Mouse (Mus musculus): Measurements from ENCODE around the gene Prdm1.

The Prdm1 gene

GRCm38 (mm10) chr10:44456757-44457595, 71.3 kb downstream of the Prdm1 start:
- no peak for DNase-seq (ENCODE audit: low spot score)

- DNase-seq (ENCODE audit: low spot score) = no peak
Observed at GRCm38 (mm10) chr10:44454753-44455152, 73.5 kb downstream of the Prdm1 start.

- DNase-seq (ENCODE audit: low spot score) = no peak
Observed at GRCm38 (mm10) chr10:44454111-44454510, 74.2 kb downstream of the Prdm1 start.

- no peak for DNase-seq (ENCODE audit: low spot score)
Observed at GRCm38 (mm10) chr10:44450835-44451234, 77.5 kb downstream of the Prdm1 start.

- DNase-seq (ENCODE audit: low spot score) = no peak
Observed at GRCm38 (mm10) chr10:44450108-44450507, 78.2 kb downstream of the Prdm1 start.

- no peak for DNase-seq (ENCODE audit: low spot score)
Observed at GRCm38 (mm10) chr10:44449666-44450065, 78.6 kb downstream of the Prdm1 start.

- DNase-seq (ENCODE audit: low spot score) = no peak
Observed at GRCm38 (mm10) chr10:44448165-44448564, 80.1 kb downstream of the Prdm1 start.

GRCm38 (mm10) chr10:44447406-44448139, 80.7 kb downstream of the Prdm1 start:
- DNase-seq (ENCODE audit: low spot score) = no peak

- DNase-seq (ENCODE audit: low spot score) = no peak
Observed at GRCm38 (mm10) chr10:44447001-44447400, 81.3 kb downstream of the Prdm1 start.

GRCm38 (mm10) chr10:44444415-44444814, 83.9 kb downstream of the Prdm1 start:
- DNase-seq (ENCODE audit: low spot score) = no peak

GRCm38 (mm10) chr10:44443696-44444095, 84.6 kb downstream of the Prdm1 start:
- DNase-seq (ENCODE audit: low spot score) = no peak

GRCm38 (mm10) chr10:44439732-44440131, 88.6 kb downstream of the Prdm1 start:
- DNase-seq (ENCODE audit: low spot score) = no peak

- no peak for DNase-seq (ENCODE audit: low spot score)
Observed at GRCm38 (mm10) chr10:44437614-44438013, 90.7 kb downstream of the Prdm1 start.

GRCm38 (mm10) chr10:44435956-44436355, 92.3 kb downstream of the Prdm1 start:
- DNase-seq (ENCODE audit: low spot score) = no peak

- no peak for DNase-seq (ENCODE audit: low spot score)
Observed at GRCm38 (mm10) chr10:44434702-44435181, 93.6 kb downstream of the Prdm1 start.

GRCm38 (mm10) chr10:44432235-44432634, 96.1 kb downstream of the Prdm1 start:
- no peak for DNase-seq (ENCODE audit: low spot score)

GRCm38 (mm10) chr10:44431689-44432088, 96.6 kb downstream of the Prdm1 start:
- DNase-seq (ENCODE audit: low spot score) = no peak

- DNase-seq (ENCODE audit: low spot score) = no peak
Observed at GRCm38 (mm10) chr10:44429177-44429888, 99.0 kb downstream of the Prdm1 start.

GRCm38 (mm10) chr10:44427891-44428361, 100.4 kb downstream of the Prdm1 start:
- DNase-seq (ENCODE audit: low spot score) = peak; percentile 54

GRCm38 (mm10) chr10:44427426-44427825, 100.9 kb downstream of the Prdm1 start:
- no peak for DNase-seq (ENCODE audit: low spot score)

- DNase-seq (ENCODE audit: low spot score) = no peak
Observed at GRCm38 (mm10) chr10:44425013-44425412, 103.3 kb downstream of the Prdm1 start.

- DNase-seq (ENCODE audit: low spot score) = no peak
Observed at GRCm38 (mm10) chr10:44421896-44422295, 106.4 kb downstream of the Prdm1 start.
